Mouse (Mus musculus): ENCODE results near the gene Osbpl10. TPM values are rescaled to one million over a fixed set of nuclear protein-coding genes. Genes with fewer than 3 reads are reported as not detected.
"Not testable (repeated sequence)": the region's sequence is repeated elsewhere in the genome, so short reads cannot be mapped to it uniquely, and the experiment has no call there.

Osbpl10 gene
- polyA plus RNA-seq, 1 experiment: 0.25 TPM

DNA sequence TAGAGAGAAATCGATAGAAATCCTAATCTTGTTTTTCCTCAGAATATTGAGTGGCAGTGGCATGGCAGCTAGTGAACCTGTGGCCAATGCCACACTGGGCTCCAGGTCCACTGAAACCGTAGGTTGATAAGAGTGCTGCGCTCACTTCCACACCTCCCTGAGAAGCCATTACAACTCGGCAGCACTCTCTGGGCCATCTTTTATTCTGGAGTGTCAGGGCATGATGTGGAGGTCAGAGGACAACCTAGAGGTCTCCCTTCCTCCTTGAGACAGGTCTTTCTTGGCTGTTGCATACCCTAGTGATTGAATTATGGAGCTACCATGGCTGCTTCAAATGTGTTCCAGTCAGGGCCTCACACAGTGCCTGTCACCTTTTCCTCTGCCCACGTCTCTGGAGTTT lies 283.5 kb downstream of the Osbpl10 start:
- TF ChIP-seq FLI1 (IDR thresholded peaks at IDR 0.05; ENCODE audit: low read length) (no peak), GATA1 (IDR thresholded peaks at IDR 0.05; ENCODE audit: borderline replicate concordance, low read length) (no peak)
- Histone ChIP-seq H3K27me3 (replicated peaks) (no peaks in the 10 kb centered on the region), H3K36me3 (replicated peaks; ENCODE audit: low read length) (peaks cover 85% of the 10 kb centered on the region), H3K4me3 (replicated peaks) (no peak overlapping the region), H3K4me1 (peaks cover 32% of the 10 kb centered on the region), H3K9me3 (no peaks in the 10 kb centered on the region)

DNA sequence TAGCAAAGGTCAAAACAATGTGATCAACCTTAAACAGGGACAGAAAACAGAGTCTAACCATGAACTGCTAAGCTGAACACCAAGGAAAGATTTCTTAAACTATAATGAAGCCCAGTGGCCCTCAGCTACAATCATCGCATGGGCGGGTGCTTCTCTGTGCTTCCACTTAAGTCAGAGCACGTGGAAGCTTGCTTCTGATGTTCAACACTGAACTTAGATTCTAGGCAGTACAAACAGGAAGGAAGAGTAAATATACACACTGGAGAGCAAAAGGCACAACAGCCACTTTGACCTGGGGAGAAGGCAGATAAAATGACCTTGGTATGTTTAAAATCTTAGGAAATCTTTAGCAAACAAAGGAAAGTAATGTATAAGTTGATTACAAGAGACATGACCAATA lies 293.2 kb downstream of the Osbpl10 start:
- Histone ChIP-seq H3K36me3 (replicated peaks; ENCODE audit: low read length) (peaks cover 67% of the 10 kb centered on the region), H3K4me1 (peaks cover 10% of the 10 kb centered on the region), H3K4me3 (replicated peaks) (no peak overlapping the region), H3K9me3 (no peaks in the 10 kb centered on the region), H3K27me3 (replicated peaks) (no peaks in the 10 kb centered on the region)
- TF ChIP-seq FLI1 (IDR thresholded peaks at IDR 0.05; ENCODE audit: low read length) (no peak), GATA1 (IDR thresholded peaks at IDR 0.05; ENCODE audit: borderline replicate concordance, low read length) (no peak)

DNA sequence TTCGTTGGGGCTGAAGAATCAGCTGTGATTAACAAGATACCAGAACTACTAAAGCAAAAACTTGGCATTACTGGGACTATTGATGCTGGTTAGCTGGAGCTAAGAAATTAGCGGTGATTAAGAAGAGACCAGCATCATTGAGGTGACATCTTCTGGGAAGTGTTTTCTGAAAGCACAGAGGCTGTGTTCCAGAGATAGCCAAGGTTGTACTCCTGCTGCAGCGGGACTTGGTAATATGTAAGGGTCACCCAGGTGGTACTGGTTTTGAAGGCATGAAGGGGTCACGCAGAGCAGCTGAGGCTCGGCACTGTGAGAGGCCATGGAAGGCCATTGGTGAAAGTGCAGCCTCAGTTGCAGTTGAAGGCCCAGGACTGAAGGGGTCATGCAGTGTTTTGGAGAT lies 294.1 kb downstream of the Osbpl10 start:
- H3K9me3 ChIP-seq: not testable (repeated sequence)
- H3K36me3 ChIP-seq (replicated peaks; ENCODE audit: low read length): peaks cover 68% of the 10 kb centered on the region

DNA sequence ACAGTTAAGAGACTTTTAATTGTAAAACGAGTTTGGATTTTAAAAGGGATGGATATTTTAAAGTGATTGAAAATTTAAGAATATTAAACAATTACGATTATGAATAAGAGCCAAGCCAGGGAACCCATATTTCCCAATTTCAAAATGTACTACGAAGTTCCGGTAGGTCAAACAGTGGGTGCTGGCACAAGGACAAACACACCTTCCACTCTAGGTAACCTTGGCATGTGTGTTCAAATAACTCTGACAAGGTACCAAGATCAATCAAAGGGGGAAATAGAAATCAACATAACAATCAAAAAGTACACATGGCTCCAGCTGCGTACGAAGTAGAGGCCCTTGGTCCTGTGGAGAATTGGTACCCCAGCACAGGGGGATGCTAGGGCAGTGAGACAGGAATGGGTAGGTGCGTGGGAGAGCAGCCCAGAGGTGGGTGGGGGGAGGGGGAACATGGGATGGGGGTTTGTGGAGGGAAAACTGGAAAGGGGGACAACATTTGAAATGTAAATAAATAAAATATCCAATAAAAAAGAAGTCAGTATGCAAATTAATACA lies 294.8 kb downstream of the Osbpl10 start:
- no peak overlapping the region for H3K4me3 ChIP-seq (replicated peaks)
- H3K9me3 ChIP-seq: no peaks in the 10 kb centered on the region
- H3K4me1 ChIP-seq: peaks cover 10% of the 10 kb centered on the region
- peaks cover 69% of the 10 kb centered on the region for H3K36me3 ChIP-seq (replicated peaks; ENCODE audit: low read length)
- no peaks in the 10 kb centered on the region for H3K27me3 ChIP-seq (replicated peaks)
- TF ChIP-seq FLI1 (IDR thresholded peaks at IDR 0.05; ENCODE audit: low read length) (no peak), GATA1 (IDR thresholded peaks at IDR 0.05; ENCODE audit: borderline replicate concordance, low read length) (no peak)

More for the DNA sequence above, 294.1 kb downstream of the Osbpl10 start:
- H3K27me3 ChIP-seq (replicated peaks); H3K4me3 ChIP-seq (replicated peaks): not testable (repeated sequence)
- H3K4me1 ChIP-seq: peaks cover 10% of the 10 kb centered on the region

DNA sequence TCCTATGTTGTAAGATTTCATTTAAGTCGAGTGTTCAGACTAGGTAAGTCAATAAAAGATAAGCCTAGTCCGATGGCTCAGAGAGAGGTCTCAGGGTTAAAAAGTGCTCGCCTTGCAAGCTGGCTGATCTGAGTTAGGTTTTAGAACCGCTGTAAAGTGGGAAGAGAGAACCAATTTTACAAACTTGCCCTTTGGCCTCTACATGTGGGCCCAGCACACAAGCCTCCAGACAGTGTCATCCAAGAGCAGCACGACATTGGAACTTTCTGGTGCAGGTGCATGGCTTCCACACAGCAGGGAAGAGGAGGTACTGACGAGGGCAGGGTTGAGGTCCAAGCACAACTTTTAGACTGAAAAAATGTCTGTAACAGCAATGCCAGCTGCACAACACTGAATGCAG lies 296.4 kb downstream of the Osbpl10 start:
- no peak overlapping the region for H3K4me3 ChIP-seq (replicated peaks)
- H3K4me1 ChIP-seq: peaks cover 16% of the 10 kb centered on the region
- H3K36me3 ChIP-seq (replicated peaks; ENCODE audit: low read length): peaks cover 77% of the 10 kb centered on the region
- no peaks in the 10 kb centered on the region for H3K9me3 ChIP-seq
- TF ChIP-seq FLI1 (IDR thresholded peaks at IDR 0.05; ENCODE audit: low read length) (no peak), GATA1 (IDR thresholded peaks at IDR 0.05; ENCODE audit: borderline replicate concordance, low read length) (no peak)
- H3K27me3 ChIP-seq (replicated peaks): no peaks in the 10 kb centered on the region

DNA sequence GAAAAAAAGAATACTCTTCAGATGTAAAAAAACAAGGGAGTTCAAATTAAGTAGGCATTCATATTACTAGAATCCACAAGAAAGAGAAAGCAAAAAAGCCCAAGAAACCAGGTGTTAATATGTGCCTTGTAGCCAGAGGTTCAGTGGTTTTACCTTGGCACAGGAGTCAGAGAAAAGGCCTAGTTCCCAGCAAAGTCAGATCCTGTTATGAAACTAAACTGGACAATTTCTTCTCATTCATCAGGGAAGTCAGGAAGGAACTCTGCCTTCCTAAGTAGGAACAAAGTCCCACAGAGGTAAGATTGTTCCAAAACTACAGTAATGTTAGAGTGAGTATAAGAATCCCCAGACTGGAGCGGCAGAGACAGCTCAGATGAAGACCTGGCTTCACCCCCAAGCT lies 300.3 kb downstream of the Osbpl10 start:
- no peak for TF ChIP-seq FLI1 (IDR thresholded peaks at IDR 0.05; ENCODE audit: low read length)
- TF ChIP-seq GATA1 (IDR thresholded peaks at IDR 0.05; ENCODE audit: borderline replicate concordance, low read length): no peak

More for the DNA sequence above, 300.3 kb downstream of the Osbpl10 start:
- Histone ChIP-seq H3K27me3 (replicated peaks) (no peaks in the 10 kb centered on the region), H3K36me3 (replicated peaks; ENCODE audit: low read length) (peaks cover 78% of the 10 kb centered on the region), H3K9me3 (no peaks in the 10 kb centered on the region), H3K4me3 (replicated peaks) (no peak overlapping the region), H3K4me1 (peaks cover 25% of the 10 kb centered on the region)

Other genes starting within 250 kb of the Osbpl10 start
- 4.9 and 10.3 TPM in 2 replicates for gene Cmtm6, start 247.5 kb upstream of the Osbpl10 start, polyA plus RNA-seq (2012; ENCODE audit: insufficient read depth, low replicate concordance)
- gene Cmtm7, start 196.7 kb upstream of the Osbpl10 start, polyA plus RNA-seq (2012; ENCODE audit: insufficient read depth, low replicate concordance): 103 and 110 TPM in 2 replicates
- 3.0 TPM in 1 of 2 replicates, not detected in the other for gene Cmtm8, start 134.4 kb upstream of the Osbpl10 start, polyA plus RNA-seq (2012; ENCODE audit: insufficient read depth, low replicate concordance)
- 3.8 TPM in 1 of 2 replicates, not detected in the other for gene Gpd1l, start 44.6 kb upstream of the Osbpl10 start, polyA plus RNA-seq (2012; ENCODE audit: insufficient read depth, low replicate concordance)
- gene Rps27rt, start 4.2 kb downstream of the Osbpl10 start, polyA plus RNA-seq (2012; ENCODE audit: insufficient read depth, low replicate concordance): 2.1 TPM in 1 of 2 replicates, not detected in the other